Mouse (Mus musculus) splenic B cell, adult 2 months (primary cell): Measurements from ENCODE around the gene Ctnnb1.
A peak's percentile ranks its signal among the peaks of the same experiment; 100 is the strongest.

ENCODE experiments used
- DNase-seq: peaks from one replicate; pipeline ENCODE4 v3.0.0-alpha.2; 2011; ENCODE audit warnings: low read depth, low spot score
- H3K27me3 ChIP-seq: 2 replicates; pipeline ENCODE4 v1.6.1; 2012; ENCODE audit warnings: mild to moderate bottlenecking, low read length, moderate library complexity, mixed read lengths; ENCODE audit not compliant: control insufficient read depth, poor library complexity, insufficient read depth, severe bottlenecking
- H3K36me3 ChIP-seq: 2 replicates; pipeline ENCODE4 v1.6.1; 2012; ENCODE audit warnings: mild to moderate bottlenecking, low read length, moderate library complexity, mixed read lengths; ENCODE audit not compliant: control insufficient read depth, poor library complexity, insufficient read depth, severe bottlenecking

The Ctnnb1 gene

GRCm38 (mm10) chr9:120929081-120929480 lies at the start of gene Ctnnb1:
Gene Ctnnb1, plus strand, starts transcription at chr9:120929216.
- no peak for DNase-seq
- Histone ChIP-seq H3K27me3 (no peaks in the 10 kb centered on the region), H3K36me3 (no peaks in the 10 kb centered on the region)

GRCm38 (mm10) chr9:120880286-120880685 lies 48.7 kb upstream of the Ctnnb1 start:
- H3K36me3 ChIP-seq: no peaks in the 10 kb centered on the region
- no peaks in the 10 kb centered on the region for H3K27me3 ChIP-seq
- no peak for DNase-seq

GRCm38 (mm10) chr9:120881121-120881520 lies 47.9 kb upstream of the Ctnnb1 start:
- DNase-seq: no peak
- Histone ChIP-seq H3K36me3 (no peaks in the 10 kb centered on the region), H3K27me3 (no peaks in the 10 kb centered on the region)

GRCm38 (mm10) chr9:120881839-120882238 lies 47.2 kb upstream of the Ctnnb1 start:
- Histone ChIP-seq H3K27me3 (no peaks in the 10 kb centered on the region), H3K36me3 (no peaks in the 10 kb centered on the region)
- no peak for DNase-seq

DNA sequence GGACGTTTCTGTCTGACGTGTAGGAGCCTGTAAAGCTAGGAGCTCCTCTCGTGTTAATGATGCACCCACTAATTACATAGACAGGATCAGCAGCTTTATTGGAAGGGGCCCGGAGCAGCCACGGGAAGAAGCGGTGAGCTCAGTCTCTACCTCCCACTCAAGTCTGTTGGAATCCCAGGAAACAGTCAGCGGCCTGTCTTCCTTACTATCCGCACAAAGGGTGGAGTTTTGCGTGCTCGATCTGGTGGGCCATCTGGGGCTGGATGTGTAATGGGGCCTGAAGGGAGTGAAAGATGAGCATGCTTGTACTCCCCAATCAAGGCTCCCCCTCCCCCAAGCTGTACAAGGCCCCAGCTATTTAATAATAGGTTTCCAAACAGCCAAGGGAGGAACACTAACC lies 44.3 kb upstream of the Ctnnb1 start:
- Histone ChIP-seq H3K27me3 (no peaks in the 10 kb centered on the region), H3K36me3 (no peaks in the 10 kb centered on the region)
- DNase-seq: no peak

DNA sequence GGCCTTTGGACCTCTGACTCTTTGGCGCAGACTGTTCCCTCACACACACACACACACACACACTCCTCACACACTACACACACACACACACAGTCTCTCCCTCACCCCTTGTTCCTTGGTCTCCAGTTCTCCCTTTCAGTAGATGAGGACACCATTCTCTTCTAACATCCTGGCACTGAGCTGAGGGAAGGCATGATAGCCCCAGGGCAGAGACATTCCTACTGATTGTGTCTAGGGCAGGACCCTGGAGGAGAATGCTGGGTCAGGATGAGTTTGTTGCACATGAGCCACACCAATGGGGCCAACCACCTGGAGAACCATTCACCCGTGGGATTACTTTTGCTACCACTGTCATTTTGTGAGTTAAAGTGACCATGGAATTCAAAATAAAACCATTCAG lies 41.4 kb upstream of the Ctnnb1 start:
- no peaks in the 10 kb centered on the region for H3K36me3 ChIP-seq
- no peak for DNase-seq
- H3K27me3 ChIP-seq: no peaks in the 10 kb centered on the region

- peak; percentile 3 for DNase-seq
- Histone ChIP-seq H3K27me3 (no peaks in the 10 kb centered on the region), H3K36me3 (no peaks in the 10 kb centered on the region)
Observed at GRCm38 (mm10) chr9:120893435-120893834, 35.6 kb upstream of the Ctnnb1 start.

DNA sequence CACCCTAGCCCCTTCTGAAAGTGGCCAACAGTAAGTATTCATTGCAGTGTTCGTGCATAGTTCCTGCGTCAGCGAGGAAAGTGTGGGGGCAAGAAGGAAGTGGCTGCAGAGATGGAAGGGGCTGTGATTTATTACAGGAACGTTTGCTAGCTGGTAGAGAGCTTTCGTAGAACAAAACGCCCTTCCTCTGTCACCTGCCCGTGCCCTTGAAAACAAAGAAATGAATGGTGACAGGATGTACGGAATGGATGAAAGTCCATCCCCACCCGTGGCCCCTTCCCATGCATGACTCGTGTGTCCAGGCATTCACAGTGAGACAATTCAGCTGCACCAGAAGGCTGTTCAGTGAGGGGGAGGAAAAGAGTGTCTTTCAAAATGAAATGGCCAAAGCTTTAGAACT lies 35.0 kb upstream of the Ctnnb1 start:
- Histone ChIP-seq H3K36me3 (no peaks in the 10 kb centered on the region), H3K27me3 (no peaks in the 10 kb centered on the region)
- DNase-seq: no peak

- DNase-seq: no peak
- H3K27me3 ChIP-seq: no peaks in the 10 kb centered on the region
- H3K36me3 ChIP-seq: no peaks in the 10 kb centered on the region
Observed at GRCm38 (mm10) chr9:120894376-120894775, 34.6 kb upstream of the Ctnnb1 start.

DNA sequence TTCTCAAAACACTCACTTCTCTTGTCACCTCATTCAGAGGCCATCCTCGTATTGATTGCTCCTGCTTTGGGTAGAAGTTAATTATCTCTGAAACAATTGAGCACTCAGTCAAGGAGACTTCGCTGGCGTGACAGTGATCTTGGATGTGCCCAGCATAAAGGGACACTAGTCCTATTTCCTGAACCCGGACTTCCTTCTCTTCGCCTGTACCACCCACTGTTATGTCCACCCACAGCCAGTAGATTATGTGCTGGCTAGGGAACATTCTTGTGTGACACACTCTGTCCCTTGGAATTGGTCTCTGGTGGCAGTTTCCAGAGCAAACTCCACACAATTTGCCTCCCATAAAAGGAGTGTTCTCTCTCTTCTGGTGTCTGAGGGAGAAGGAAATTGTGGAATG lies 32.5 kb upstream of the Ctnnb1 start:
- H3K36me3 ChIP-seq: no peaks in the 10 kb centered on the region
- no peaks in the 10 kb centered on the region for H3K27me3 ChIP-seq
- DNase-seq: no peak

DNA sequence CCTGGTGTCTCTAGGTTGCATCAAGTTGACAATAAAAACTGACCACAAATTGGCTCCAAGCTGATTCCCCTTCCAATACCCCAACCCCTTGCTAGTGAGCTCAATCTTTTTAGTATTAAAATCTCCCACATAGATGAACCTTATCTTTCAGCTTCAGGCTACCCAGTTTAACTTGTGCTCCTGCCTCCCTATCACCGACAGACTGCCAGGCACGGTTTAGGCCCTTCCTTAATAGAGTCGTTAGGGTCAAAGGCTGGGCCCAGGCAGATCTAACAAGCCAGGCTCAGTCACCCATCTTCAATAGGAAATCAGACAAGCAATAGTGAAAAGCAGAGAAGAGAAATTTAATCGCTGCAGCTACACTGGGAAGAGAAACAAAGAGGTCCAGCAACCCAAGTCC lies 31.7 kb upstream of the Ctnnb1 start:
- no peak for DNase-seq
- Histone ChIP-seq H3K36me3 (no peaks in the 10 kb centered on the region), H3K27me3 (no peaks in the 10 kb centered on the region)

DNA sequence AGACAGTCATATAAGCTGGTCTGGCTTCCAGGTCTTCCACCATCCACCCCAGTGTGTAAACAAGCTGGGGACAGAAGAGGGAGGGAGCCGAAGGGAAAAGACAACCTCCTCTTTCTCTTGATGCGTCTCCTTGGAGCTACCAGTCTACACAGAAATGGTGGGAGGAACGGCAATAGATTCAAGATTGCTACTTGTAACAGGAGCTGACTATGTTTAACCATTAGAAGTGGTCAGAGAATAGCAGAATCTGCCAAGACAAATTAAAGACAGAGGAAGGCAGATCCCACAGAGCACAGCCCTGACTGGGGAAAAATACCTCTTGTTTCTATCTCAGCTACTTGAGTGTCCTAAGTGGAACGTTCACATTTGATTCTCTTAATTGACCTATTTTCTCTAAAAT lies 29.2 kb upstream of the Ctnnb1 start:
- Histone ChIP-seq H3K27me3 (no peaks in the 10 kb centered on the region), H3K36me3 (no peaks in the 10 kb centered on the region)
- no peak for DNase-seq

DNA sequence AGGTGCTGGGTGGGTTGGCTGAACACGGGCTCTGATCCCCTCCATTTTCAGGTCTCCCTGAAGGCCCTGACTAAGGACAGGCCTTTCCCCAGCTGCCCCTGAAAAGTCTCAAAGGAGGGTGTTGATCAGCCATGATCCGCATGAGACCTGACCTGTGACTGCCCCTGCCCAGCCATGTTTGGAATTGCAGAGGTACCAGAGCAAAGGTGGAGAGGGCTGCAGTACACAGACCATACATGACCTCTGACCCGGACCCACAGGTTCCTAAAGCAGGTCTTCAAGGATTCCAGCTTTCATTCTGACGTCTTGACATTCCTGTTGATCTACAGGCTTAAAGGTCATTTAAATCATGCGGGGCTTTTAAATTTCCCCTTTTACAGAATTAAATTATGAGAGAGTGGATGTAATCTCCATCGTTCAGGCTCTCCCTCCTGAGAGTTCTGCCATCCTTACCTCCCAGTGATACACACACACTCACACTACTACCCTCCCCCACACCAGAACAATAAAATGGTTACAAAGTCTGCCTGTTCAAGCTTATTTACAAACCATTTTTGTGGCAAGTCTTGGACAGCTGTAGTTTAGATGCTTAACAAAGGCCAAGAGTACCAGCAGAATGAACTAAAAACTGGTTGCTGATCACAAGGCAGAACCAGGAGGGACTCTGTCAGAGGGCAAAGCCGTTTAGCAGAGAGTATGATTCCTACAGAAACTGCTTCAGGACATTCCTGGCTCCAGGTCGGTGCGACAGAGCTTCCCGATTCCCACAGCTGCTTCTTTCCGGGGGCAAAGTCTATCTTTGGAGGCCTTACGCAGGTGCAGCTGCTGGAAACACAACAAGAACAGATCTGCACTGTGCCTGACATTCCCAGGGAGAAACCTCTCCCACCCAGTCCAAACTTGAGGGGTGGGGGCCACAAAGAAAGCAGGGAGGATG lies 28.4 kb upstream of the Ctnnb1 start:
- Histone ChIP-seq H3K36me3 (no peaks in the 10 kb centered on the region), H3K27me3 (no peaks in the 10 kb centered on the region)
- no peak for DNase-seq

DNA sequence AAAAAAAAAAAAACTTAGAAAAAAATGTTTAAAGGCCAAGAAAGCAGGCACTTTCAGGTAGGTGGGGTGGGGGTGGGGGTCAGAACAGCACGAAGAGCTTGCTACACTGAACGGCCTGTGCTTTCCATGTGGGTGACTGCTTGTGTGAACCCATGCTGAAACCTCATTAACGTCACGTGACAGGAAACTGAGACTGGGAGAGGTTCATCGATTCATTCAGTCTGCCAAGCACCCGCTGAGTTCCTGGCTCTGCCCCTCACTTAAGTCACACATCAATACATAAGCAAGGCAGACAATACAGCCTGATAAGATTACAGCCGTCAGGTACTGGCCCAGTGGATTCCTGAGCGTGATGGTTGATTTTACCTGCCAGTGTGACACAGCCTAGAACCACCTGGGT lies 26.5 kb upstream of the Ctnnb1 start:
- Histone ChIP-seq H3K27me3 (no peaks in the 10 kb centered on the region), H3K36me3 (no peaks in the 10 kb centered on the region)
- peak; percentile 35 for DNase-seq

DNA sequence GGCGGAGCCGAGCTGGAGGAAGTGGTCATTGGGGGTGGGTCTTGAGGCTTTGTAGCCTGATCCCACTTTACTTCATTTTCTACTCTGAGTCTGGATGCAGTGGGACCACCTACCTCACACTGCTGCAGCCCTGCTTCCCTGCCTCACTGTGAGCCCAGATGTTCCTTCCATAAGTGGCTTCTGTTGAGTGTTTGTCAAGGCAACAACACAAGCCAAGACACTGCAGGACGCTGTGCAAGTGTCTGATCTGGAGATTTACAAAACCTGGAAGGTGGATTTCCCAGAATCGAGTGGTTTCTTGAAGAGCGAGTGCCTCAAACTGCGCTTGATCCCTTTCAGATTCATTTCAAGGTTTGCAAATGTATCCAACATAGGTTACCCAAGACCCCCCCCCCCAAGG lies 20.6 kb upstream of the Ctnnb1 start:
- Histone ChIP-seq H3K36me3 (no peaks in the 10 kb centered on the region), H3K27me3 (no peaks in the 10 kb centered on the region)
- no peak for DNase-seq

GRCm38 (mm10) chr9:120913152-120913551 lies 15.9 kb upstream of the Ctnnb1 start:
- no peak for DNase-seq
- H3K36me3 ChIP-seq: no peaks in the 10 kb centered on the region
- H3K27me3 ChIP-seq: no peaks in the 10 kb centered on the region
